Mouse (Mus musculus) myocyte (in vitro differentiated cells): ENCODE data around the gene Vmn1r32.

Experiments
- POLR2AphosphoS2 ChIP-seq: IDR thresholded peaks from one replicate; pipeline ENCODE4 v1.6.1; 2011; ENCODE audit warnings: low read depth, control low read depth; ENCODE audit not compliant: insufficient read length
- TCF12 ChIP-seq: IDR thresholded peaks from one replicate; pipeline ENCODE4 v1.6.1; 2011; ENCODE audit warnings: mild to moderate bottlenecking, control low read depth; ENCODE audit not compliant: poor library complexity, insufficient read depth, severe bottlenecking

GRCm38 (mm10) chr6:66559996-66560395 lies at the start of gene Vmn1r32:
- TF ChIP-seq TCF12 (no peak), POLR2AphosphoS2 (no peak)
